9 mouse cellular contexts compared by ENCODE assay signal in the genomic region with DNA sequence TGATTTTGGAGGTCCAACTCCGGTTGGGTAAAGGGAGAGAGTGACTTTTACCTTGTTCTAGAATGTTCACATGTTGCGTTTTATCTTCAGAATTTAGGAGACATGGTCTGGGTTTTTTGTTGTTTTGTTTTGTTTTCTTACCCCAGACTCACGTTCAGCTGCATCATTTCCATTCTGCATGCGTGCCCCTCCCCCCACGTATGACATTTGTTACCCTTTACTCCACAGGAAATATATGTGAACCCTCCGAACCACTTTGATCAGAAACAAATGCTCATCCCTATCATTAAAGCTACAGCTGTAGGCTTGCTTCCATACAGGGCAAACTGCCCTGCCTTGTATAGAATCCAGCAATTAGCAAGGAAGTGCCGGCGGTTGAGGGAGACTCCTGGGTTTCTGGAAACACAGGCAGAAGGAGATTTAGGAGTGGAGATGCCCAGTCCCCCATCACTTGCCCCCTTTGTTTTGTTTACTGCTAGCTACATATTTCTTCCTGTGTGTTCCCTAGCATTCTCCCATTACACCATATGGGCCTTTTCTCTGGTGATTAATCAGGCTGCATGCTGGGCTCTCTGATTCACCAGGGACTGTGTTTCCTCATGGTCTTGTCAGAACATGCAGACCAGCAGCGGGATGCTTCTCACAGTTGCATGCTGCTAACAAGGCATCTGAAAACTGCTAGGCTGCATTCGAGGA.
DNase-seq lines count a peak whose midpoint lies in the region; ATAC-seq lines count a peak whose summit lies in the region.
"Had no signal": no experiment of that assay in that cellular context is flagged by ENCODE, and none has a peak within 500 bp of the region (broad histone marks: within the 10 kb centered on the region; RNA-seq: fewer than 3 reads in every experiment).

No protein-coding gene starts in this region.

- H3K27ac ChIP-seq in lung, embryonic 15.5 days: 0 out of 2 replicates have a peak overlapping the region, but pooled peaks have one; percentile 7
- peak overlapping the region; percentile 58 for H3K27ac ChIP-seq in forebrain, embryonic 15.5 days (replicated peaks)
- H3K27ac ChIP-seq in neural tube, embryonic 13.5 days (replicated peaks): peak overlapping the region; percentile 65
- H3K27ac ChIP-seq: limb, embryonic 13.5 days had no signal

- H3K4me2 ChIP-seq in lung, embryonic 15.5 days: no peak overlapping the region
- peak overlapping the region; percentile 12; the same call in 1 of the 2 replicates for H3K4me2 ChIP-seq in forebrain, embryonic 15.5 days (replicated peaks)
- peak overlapping the region; percentile 26 for H3K4me2 ChIP-seq in neural tube, embryonic 13.5 days
- H3K4me2 ChIP-seq: limb, embryonic 13.5 days had no signal

- H3K9ac ChIP-seq in lung, embryonic 15.5 days: no peak overlapping the region
- H3K9ac ChIP-seq in forebrain, embryonic 15.5 days (replicated peaks): 0 out of 2 replicates have a peak overlapping the region, but pooled peaks have one; percentile 6
- peak overlapping the region; percentile 14 for H3K9ac ChIP-seq in neural tube, embryonic 13.5 days
- H3K9ac ChIP-seq: limb, embryonic 13.5 days had no signal

- DNase-seq in lung, postnatal 36 days: no peak
- DNase-seq in cerebellum, postnatal 25 days: peak; percentile 56 to 62
- DNase-seq in adrenal gland, adult 8-10 months: no peak
- DNase-seq in layer of hippocampus, postnatal 36 days: no peak

- H3K4me1 ChIP-seq in lung, embryonic 15.5 days: peaks cover 38% of the 10 kb centered on the region
- peaks cover 20% of the 10 kb centered on the region for H3K4me1 ChIP-seq in forebrain, embryonic 15.5 days
- peaks cover 38% of the 10 kb centered on the region for H3K4me1 ChIP-seq in neural tube, embryonic 13.5 days (replicated peaks)

- H3K36me3 ChIP-seq in lung, embryonic 15.5 days: no peaks in the 10 kb centered on the region
- no peaks in the 10 kb centered on the region for H3K36me3 ChIP-seq in forebrain, embryonic 15.5 days
- no peaks in the 10 kb centered on the region for H3K36me3 ChIP-seq in neural tube, embryonic 13.5 days
- H3K36me3 ChIP-seq: limb, embryonic 13.5 days had no signal

- no peak overlapping the region for H3K4me3 ChIP-seq in lung, embryonic 15.5 days
- no peak overlapping the region for H3K4me3 ChIP-seq in forebrain, embryonic 15.5 days
- no peak overlapping the region for H3K4me3 ChIP-seq in neural tube, embryonic 13.5 days
- H3K4me3 ChIP-seq: limb, embryonic 13.5 days had no signal

- ATAC-seq in lung, embryonic 15.5 days (ENCODE audit: borderline replicate concordance, extremely low read depth, low FRiP score, low TSS enrichment): no peak
- ATAC-seq in forebrain, embryonic 15.5 days (replicated peaks): peak; percentile 72
- ATAC-seq in neural tube, embryonic 13.5 days (ENCODE audit: low read depth): peak; percentile 47
- ATAC-seq in erythroid progenitor cell, adult 5-6 weeks (replicated peaks; ENCODE audit: low FRiP score, poor library complexity, severe bottlenecking): no peak

- no peaks in the 10 kb centered on the region for H3K27me3 ChIP-seq in lung, embryonic 15.5 days
- no peaks in the 10 kb centered on the region for H3K27me3 ChIP-seq in forebrain, embryonic 15.5 days
- no peaks in the 10 kb centered on the region for H3K27me3 ChIP-seq in neural tube, embryonic 13.5 days
- H3K27me3 ChIP-seq: limb, embryonic 13.5 days had no signal

- whole genome bisulfite sequencing in lung, embryonic 15.5 days: 31% methylated on average over 10 of the region's 10 CpGs
- WGBS in forebrain, embryonic 15.5 days: 23% methylated on average over 10 of the region's 10 CpGs
- WGBS in neural tube, embryonic 13.5 days: 19% methylated on average over 10 of the region's 10 CpGs

- no peaks in the 10 kb centered on the region for H3K9me3 ChIP-seq in lung, embryonic 15.5 days
- no peaks in the 10 kb centered on the region for H3K9me3 ChIP-seq in forebrain, embryonic 15.5 days
- no peaks in the 10 kb centered on the region for H3K9me3 ChIP-seq in neural tube, embryonic 13.5 days
- H3K9me3 ChIP-seq: limb, embryonic 13.5 days had no signal

Comparison
In these comparisons a context has a peak if more than half of its experiments do, and no peak if none do; other contexts are left out.
1. ATAC-seq: peak in forebrain, embryonic 15.5 days (single experiment) and neural tube, embryonic 13.5 days (single experiment); none in lung, embryonic 15.5 days (single experiment) and erythroid progenitor cell, adult 5-6 weeks (single experiment).
2. H3K27ac ChIP-seq: peak in every context shown above with its lines; median percentile 65 in neural tube, embryonic 13.5 days; 58 in forebrain, embryonic 15.5 days; 7 in lung, embryonic 15.5 days.
3. DNase-seq: peak in cerebellum, postnatal 25 days (2 of 2); none in lung, postnatal 36 days (single experiment), adrenal gland, adult 8-10 months (single experiment) and layer of hippocampus, postnatal 36 days (0 of 2).